Mouse (Mus musculus) embryonic facial prominence, embryonic 10.5 days (tissue): Measurements from ENCODE around the gene Lnx1. TPM values are rescaled to one million over a fixed set of nuclear protein-coding genes. Genes with fewer than 3 reads are reported as not detected.

Experiments used
- DNase-seq: peaks from one replicate; pipeline ENCODE4 v3.0.0-alpha.2; 2017; ENCODE audit warnings: low spot score
- H3K27ac ChIP-seq: fragments of 300-500 bp; sonication (generic); replicated peaks from 2 replicates; pipeline ENCODE4 v1.5.1; 2016; ENCODE audit warnings: mild to moderate bottlenecking
- H3K27me3 ChIP-seq: fragments of 300-500 bp; sonication (generic); replicated peaks from 2 replicates; pipeline ENCODE4 v1.6.1; 2016; ENCODE audit warnings: low read depth, mild to moderate bottlenecking; ENCODE audit not compliant: poor library complexity, severe bottlenecking
- H3K36me3 ChIP-seq: fragments of 300-500 bp; sonication (generic); replicated peaks from 2 replicates; pipeline ENCODE4 v1.6.1; 2016; ENCODE audit warnings: mild to moderate bottlenecking, moderate library complexity
- H3K4me1 ChIP-seq: fragments of 300-500 bp; sonication (generic); 2 replicates; pipeline ENCODE4 v1.6.1; 2016
- H3K4me3 ChIP-seq: fragments of 300-500 bp; sonication (generic); 2 replicates; pipeline ENCODE4 v1.5.1; 2016; ENCODE audit warnings: mild to moderate bottlenecking, moderate library complexity
- H3K9me3 ChIP-seq: fragments of 300-500 bp; sonication (generic); 2 replicates; pipeline ENCODE4 v1.6.1; 2016; ENCODE audit warnings: mild to moderate bottlenecking
- WGBS: fragments of 180-500 bp; shearing (Covaris S2); methylation state at CpG from one replicate; pipeline ENCODE4 v1.1.7; 2016; 5-methylcytosine and 5-hydroxymethylcytosine counted together
- polyA plus RNA-seq: library from polyadenylated mRNA; unstranded; fragments of >200 nt; fragmentation: Nextera tagmentation; extraction: Ambion mirVana; gene quantifications from 2 replicates; pipeline ENCODE4 v1.2.1, GENCODE M21; 2016

Gene Lnx1
- polyA plus RNA-seq, 1 experiment from 2014 or later = 1.7 TPM

DNA sequence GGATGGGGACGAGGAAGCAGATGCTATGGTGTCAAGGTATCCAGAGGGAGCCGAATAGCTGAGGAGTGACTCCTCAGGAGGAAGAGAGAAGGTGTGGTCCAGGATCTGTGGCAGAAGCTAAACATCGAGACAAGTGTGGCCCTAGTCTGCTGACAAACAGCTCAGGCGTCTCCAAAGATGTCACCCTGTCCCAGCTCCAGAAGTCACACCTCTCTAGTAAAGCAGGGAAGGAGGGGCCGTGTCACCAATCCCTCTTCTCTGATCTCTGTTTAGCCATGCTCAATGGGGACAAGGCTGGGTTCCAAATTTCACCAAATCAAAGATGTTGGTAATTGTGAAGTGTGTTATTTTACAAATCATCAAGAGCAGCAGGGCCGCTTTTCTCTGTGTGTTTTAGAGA, 33.8 kb downstream of the Lnx1 start:
- DNase-seq = no peak
- Histone ChIP-seq H3K27ac (no peak overlapping the region), H3K9me3 (no peaks in the 10 kb centered on the region), H3K4me1 (no peaks in the 10 kb centered on the region), H3K36me3 (no peaks in the 10 kb centered on the region), H3K4me3 (no peak overlapping the region), H3K27me3 (no peaks in the 10 kb centered on the region)
- WGBS = 77% methylated on average over 6 of the region's 6 CpGs

DNA sequence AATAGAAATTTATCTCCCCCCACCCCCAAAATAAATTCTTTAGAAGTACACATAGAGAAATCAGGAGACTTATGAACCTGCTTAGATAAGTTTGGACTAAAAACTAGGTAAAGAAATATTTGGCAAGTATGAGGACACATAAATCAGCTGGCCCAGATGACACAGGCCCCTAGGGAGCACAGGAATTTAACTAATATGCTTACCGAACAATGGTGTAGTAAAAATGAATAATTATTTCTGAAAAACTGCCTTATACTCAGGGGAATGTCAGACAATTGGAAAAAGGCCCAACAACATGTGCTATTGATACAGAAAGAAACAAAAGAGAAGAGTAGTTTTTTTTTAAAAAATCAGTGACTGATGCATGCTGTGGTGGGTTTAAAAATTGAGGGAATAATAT, 40.1 kb downstream of the Lnx1 start:
- no peak overlapping the region for H3K27ac ChIP-seq
- no peaks in the 10 kb centered on the region for H3K27me3 ChIP-seq
- H3K36me3 ChIP-seq = no peaks in the 10 kb centered on the region
- peaks cover 20% of the 10 kb centered on the region for H3K4me1 ChIP-seq
- 70% methylated on average over 1 of the region's 1 CpGs for WGBS
- DNase-seq = no peak
- no peak overlapping the region for H3K4me3 ChIP-seq
- no peaks in the 10 kb centered on the region for H3K9me3 ChIP-seq

DNA sequence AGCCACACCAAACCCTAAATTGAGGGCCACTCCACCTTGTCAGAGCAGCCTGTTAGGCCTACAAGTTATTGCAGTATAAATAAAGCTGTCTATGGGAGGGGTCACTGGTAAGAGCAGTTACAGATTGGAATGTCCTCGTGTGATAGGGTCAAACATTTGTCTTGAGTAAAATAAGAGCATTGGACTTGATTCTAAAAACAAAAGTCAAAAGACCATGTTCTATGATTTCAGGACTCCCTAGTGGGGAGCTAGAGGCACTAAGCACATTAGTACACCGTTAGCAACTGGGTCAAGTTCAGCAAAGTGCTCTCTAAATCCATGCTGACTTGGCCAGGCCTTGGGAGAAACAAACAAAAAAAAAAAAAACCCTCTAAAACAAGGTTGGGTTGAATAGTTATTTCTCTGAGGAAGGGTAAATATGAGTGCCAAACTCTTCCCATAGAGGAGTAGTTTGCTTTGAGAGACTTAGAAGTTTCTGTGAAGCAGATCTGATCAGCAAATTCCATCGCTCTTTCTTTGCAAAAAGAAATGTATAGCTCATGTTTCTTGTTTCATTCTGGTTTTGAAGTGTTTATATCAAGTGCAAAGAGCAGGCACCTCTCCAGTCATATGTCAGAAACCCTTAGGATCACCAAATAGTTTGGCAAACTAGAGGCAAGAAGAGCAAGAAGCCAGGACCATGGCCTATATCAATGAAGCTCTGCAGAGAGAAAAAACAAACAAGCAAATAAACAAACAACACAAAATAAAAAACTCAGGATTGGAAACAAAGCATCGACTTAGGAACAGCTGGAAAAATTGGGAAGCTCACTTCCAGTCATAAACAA, 40.8 kb downstream of the Lnx1 start:
- WGBS = 76% methylated on average over 4 of the region's 4 CpGs
- H3K9me3 ChIP-seq = no peaks in the 10 kb centered on the region

DNA sequence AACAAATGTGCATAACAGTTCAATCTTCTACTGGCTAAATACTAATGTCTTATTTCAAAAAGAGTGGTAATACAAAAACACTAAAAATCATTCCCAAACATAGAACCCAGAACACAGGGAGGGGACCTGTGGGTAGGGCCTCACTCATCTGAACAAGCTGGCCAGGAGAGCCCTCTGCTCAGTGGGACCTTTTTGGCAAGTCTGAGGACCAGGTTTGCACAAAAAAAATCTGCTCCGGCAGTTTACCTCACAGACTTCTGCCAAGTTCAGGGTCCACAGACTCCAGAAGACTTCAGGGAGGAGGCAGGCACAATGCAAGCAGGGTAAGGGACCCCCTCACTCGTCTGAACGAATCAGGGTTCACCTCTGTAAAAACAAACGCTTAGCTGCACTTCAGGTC, 42.9 kb downstream of the Lnx1 start:
- Histone ChIP-seq H3K9me3 (no peaks in the 10 kb centered on the region), H3K36me3 (no peaks in the 10 kb centered on the region), H3K4me1 (peaks cover 20% of the 10 kb centered on the region), H3K27me3 (no peaks in the 10 kb centered on the region), H3K4me3 (no peak overlapping the region), H3K27ac (no peak overlapping the region)
- no peak for DNase-seq
- 69% methylated on average over 4 of the region's 4 CpGs for WGBS

More for the DNA sequence above, 40.8 kb downstream of the Lnx1 start:
- Histone ChIP-seq H3K27ac (no peak overlapping the region), H3K27me3 (no peaks in the 10 kb centered on the region), H3K4me1 (peaks cover 20% of the 10 kb centered on the region), H3K36me3 (no peaks in the 10 kb centered on the region), H3K4me3 (no peak overlapping the region)
- no peak for DNase-seq

DNA sequence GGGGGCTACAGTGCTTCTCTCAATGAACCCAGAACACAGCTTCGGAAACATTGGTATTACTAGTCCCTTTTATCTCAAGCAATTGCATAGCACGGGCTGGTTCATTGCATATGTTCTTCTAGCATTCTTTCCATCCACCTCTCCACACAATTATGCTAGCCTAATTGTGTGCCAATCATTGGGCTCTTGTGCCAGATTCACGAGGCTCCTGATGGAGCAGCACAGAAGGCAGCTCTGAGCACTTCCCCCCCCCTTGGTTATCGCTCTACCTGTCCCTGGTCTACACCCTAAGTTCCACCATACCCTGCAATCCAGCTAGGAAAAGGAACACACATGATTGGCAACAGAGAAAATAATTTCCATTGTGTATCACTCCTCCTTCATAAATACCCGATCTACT, 43.4 kb downstream of the Lnx1 start:
- no peak overlapping the region for H3K27ac ChIP-seq
- no peaks in the 10 kb centered on the region for H3K9me3 ChIP-seq
- H3K36me3 ChIP-seq = no peaks in the 10 kb centered on the region
- peaks cover 20% of the 10 kb centered on the region for H3K4me1 ChIP-seq
- H3K27me3 ChIP-seq = no peaks in the 10 kb centered on the region
- no peak for DNase-seq
- H3K4me3 ChIP-seq = no peak overlapping the region
- 85% methylated on average over 5 of the region's 5 CpGs for WGBS

DNA sequence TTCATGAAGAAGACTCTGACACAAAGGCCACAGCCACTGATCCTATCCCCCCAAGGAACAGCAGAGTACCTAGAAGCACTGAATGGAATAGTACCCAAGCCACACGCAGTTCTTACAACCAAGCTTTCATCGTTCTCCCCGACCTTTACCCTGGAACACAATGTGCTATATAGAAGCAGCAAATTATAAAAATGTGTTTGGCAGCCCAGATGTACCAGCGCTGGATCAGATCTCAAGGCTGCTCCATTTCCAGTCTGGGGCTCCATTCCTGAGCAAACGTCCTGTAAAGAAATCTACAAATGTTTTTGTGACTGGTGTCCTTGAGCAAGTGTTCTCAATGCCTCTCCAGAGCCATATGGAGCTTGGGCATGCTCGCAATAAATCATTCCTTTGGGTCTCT, 44.8 kb downstream of the Lnx1 start:
- Histone ChIP-seq H3K9me3 (no peaks in the 10 kb centered on the region), H3K27me3 (no peaks in the 10 kb centered on the region), H3K4me1 (peaks cover 20% of the 10 kb centered on the region), H3K36me3 (no peaks in the 10 kb centered on the region), H3K27ac (no peak overlapping the region), H3K4me3 (no peak overlapping the region)
- WGBS = 77% methylated on average over 6 of the region's 6 CpGs
- DNase-seq = no peak

DNA sequence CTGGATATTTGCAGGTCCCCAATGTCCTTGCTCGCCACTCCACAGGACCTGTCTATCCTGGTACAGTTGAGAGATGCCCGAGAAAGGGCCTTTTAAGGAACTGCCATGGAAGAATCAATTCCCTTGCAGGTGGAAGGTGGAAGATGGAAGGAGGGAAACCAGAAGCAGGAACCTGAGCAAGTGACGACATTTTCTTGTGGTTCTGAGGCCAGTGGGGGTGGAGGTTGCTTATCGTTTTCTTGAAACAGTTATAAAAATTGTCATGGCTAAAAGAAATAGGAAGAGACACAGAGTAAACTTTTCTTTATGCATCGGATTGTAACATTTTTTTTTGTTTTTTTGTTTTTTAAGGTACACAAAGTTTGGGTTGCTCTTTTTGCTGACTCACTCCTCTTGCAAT, 46.3 kb downstream of the Lnx1 start:
- Histone ChIP-seq H3K27ac (no peak overlapping the region), H3K9me3 (no peaks in the 10 kb centered on the region), H3K4me1 (peaks cover 20% of the 10 kb centered on the region), H3K27me3 (no peaks in the 10 kb centered on the region), H3K4me3 (no peak overlapping the region), H3K36me3 (no peaks in the 10 kb centered on the region)
- no peak for DNase-seq
- 89% methylated on average over 5 of the region's 5 CpGs for WGBS

DNA sequence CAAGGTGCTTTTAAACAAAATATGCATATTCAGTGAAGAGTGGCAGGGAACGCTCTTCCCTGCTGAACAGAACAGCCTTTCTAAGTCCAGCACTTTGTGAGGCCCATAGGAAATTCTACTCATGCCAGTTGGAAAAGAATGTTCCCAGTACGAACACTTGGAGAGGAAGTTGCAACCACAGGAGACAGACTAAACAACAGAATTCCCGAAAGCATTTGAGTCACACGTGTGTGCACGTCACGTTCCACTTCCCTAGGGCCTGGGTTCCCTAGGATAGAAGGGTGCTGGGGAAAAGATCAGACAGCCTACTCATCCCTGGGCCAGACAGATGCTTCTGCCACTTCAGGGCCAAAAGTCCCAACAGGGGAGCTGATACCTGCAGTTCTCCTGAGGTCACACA, 48.2 kb downstream of the Lnx1 start:
- Histone ChIP-seq H3K4me1 (0 out of 2 replicates have a peak, but pooled peaks cover 5% of the 10 kb centered on the region), H3K9me3 (no peaks in the 10 kb centered on the region), H3K4me3 (no peak overlapping the region), H3K27me3 (no peaks in the 10 kb centered on the region), H3K36me3 (no peaks in the 10 kb centered on the region), H3K27ac (no peak overlapping the region)
- no peak for DNase-seq
- WGBS = 80% methylated on average over 6 of the region's 6 CpGs

DNA sequence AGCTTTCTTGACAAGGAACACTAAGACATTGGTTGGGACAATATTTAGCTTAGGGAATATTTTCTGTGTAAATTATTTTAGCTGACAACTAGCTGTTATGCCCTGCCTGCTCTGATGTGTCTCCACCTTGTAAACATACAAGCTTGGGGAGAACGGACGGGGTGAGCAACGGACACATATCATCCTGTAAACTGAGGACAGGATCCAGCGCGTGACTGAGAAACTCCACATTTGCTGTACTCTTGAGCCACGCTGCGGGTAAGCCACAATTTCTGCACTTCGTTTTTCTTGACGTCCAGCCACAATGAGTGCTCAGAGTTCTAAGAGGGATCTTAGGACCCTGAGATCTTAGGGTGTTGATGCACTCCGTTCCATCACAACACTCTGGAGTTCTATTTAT, 48.9 kb downstream of the Lnx1 start:
- H3K4me1 ChIP-seq = 0 out of 2 replicates have a peak, but pooled peaks cover 5% of the 10 kb centered on the region
- no peak overlapping the region for H3K27ac ChIP-seq
- WGBS = 90% methylated on average over 10 of the region's 10 CpGs
- no peak for DNase-seq
- no peaks in the 10 kb centered on the region for H3K27me3 ChIP-seq
- H3K9me3 ChIP-seq = no peaks in the 10 kb centered on the region
- H3K36me3 ChIP-seq = no peaks in the 10 kb centered on the region
- no peak overlapping the region for H3K4me3 ChIP-seq

DNA sequence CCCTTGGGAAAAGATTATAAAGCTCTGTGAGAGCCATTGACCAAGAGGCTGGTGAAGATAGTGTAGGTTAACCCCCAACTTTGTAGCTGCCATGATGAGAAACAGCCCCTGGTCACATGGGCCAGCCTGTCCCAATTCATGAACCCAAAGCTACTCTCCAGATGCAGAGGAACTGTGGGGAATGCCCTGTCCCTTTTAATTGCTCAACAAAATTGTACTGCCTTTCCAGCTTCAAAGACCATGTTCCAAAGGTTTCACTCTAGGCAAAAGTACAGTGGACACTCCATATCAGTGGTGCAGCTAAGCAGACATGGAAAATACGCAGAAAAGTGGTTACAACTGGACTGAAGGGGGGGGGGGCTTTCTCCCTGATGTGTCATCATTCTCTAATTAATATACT, 53.6 kb downstream of the Lnx1 start:
- 87% methylated on average over 1 of the region's 1 CpGs for WGBS
- Histone ChIP-seq H3K4me1 (peaks cover 31% of the 10 kb centered on the region), H3K9me3 (no peaks in the 10 kb centered on the region), H3K4me3 (no peak overlapping the region), H3K27me3 (no peaks in the 10 kb centered on the region), H3K36me3 (no peaks in the 10 kb centered on the region), H3K27ac (no peak overlapping the region)
- no peak for DNase-seq

DNA sequence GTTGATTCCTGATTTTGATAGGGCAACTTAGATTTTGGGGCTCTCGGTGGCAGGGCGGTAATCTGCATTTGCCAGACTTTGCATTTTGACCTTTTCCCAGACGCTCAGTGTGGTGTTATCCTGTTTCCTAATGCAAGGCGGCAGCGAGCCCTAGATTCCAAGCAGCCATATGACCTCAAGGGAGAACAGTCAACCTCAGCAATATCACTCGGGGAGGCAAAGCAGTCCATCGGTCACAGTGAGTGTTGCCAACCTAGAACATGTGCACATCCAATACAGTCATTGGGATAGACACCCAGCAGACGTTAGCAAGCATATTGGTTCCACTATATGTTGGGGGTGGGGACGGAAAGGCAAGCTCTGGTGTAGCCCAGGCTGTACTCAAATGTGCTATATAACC, 54.5 kb downstream of the Lnx1 start:
- no peak for DNase-seq
- 74% methylated on average over 9 of the region's 9 CpGs for WGBS
- Histone ChIP-seq H3K9me3 (no peaks in the 10 kb centered on the region), H3K4me3 (no peak overlapping the region), H3K27me3 (no peaks in the 10 kb centered on the region), H3K36me3 (no peaks in the 10 kb centered on the region), H3K27ac (no peak overlapping the region), H3K4me1 (peaks cover 33% of the 10 kb centered on the region)

DNA sequence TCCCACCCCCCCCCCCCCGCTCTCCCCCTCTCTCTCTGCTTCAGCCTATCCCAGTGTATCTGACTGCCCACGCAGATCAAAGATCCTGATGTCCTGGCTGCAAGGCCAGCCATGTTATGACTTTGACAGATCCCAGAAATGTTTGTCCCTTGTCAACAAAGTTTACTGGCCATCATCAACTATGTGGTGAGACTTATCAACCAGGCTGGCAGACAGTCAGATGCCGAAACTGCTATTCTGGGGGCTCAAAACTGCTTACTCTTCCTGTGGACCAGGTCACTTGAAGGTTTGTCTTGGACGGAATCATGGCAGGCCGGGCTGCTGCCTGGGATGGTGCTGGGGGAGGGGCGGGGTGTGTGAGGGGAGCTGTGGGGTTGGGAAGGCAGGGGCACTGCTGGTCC, 55.1 kb downstream of the Lnx1 start:
- Histone ChIP-seq H3K9me3 (no peaks in the 10 kb centered on the region), H3K4me3 (no peak overlapping the region), H3K36me3 (no peaks in the 10 kb centered on the region), H3K27me3 (no peaks in the 10 kb centered on the region), H3K27ac (no peak overlapping the region), H3K4me1 (peaks cover 39% of the 10 kb centered on the region)
- peak; percentile 49 for DNase-seq
- WGBS = 54% methylated on average over 5 of the region's 6 CpGs

DNA sequence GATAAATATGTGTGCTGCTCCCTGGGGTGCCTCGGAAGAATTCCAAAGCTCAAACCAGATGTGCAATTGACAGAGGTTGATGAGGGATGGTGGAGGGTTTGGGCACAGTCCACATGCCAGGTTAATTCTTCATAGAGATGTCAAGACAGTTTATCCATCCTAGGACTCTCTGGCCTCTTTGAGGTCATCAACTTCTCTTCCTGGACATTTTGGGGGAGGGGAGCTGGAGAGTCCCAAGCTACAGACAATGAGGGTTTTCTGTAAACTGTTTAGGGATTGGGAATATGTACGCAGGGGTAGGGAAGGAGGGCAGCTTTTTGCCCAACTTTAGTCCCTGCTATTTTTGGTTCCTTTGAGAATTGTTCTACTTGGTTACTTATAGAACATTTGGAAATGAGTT, 60.4 kb downstream of the Lnx1 start:
- H3K27ac ChIP-seq = no peak overlapping the region
- 58% methylated on average over 2 of the region's 2 CpGs for WGBS
- peaks cover 39% of the 10 kb centered on the region for H3K4me1 ChIP-seq
- no peak for DNase-seq
- no peaks in the 10 kb centered on the region for H3K9me3 ChIP-seq
- peaks cover 3% of the 10 kb centered on the region; the same call in 1 of the 2 replicates for H3K27me3 ChIP-seq
- no peaks in the 10 kb centered on the region for H3K36me3 ChIP-seq
- H3K4me3 ChIP-seq = no peak overlapping the region
